Mouse (Mus musculus) T-cell, adult 2 months (primary cell): ENCODE measurements at regions not wholly inside any gene's neighbourhood (a gene's known extent, or its start where the extent isn't known, plus 50 kb on each side); places are given as distances from the start of the nearest gene placed in this dataset.

Experiments used
- DNase-seq: peaks from one replicate; pipeline ENCODE4 v3.0.0; 2022; ENCODE audit warnings: low spot score

DNA sequence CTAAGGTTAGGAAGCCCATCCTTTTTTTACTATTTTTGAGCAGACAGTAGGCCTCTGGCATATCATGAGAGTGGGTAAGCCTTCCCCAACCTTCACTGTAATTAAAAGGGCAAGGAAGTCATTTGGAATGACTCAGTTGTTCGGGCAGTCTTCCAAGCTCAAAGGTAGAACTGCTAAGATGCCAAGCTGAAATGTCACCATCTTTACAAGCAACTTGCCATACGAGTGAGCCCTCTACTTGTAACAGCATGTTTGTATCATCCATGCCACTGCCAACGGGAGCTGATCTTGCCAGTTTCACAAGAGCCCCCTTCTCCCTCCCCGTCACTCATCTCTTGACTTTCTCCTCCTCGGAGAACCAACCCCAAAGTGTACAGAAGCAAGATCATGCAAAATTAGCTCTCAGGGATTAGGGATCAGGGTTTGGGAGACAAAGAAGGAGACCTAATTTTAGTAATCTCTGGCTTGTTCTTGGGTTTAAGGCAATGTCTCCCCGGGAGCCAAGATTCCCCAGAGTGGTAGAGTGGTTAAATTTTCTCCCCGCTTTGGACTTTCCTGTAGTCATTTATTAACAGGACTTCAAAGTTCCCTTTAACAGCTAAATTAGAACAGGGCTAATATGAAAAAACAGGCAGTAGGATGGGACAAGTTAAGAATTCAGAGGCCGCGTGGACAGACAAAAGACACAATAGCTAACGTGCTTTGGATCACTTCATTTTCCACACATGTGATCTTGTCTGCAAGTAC lies 216.9 kb upstream of the Ankrd55 start:
- no peak for DNase-seq

- DNase-seq: no peak
Measured at GRCm38 (mm10) chr13:112071956-112072314, 216.3 kb upstream of the Ankrd55 start.

- no peak for DNase-seq
Measured at GRCm38 (mm10) chr13:112073519-112074406, 214.5 kb upstream of the Ankrd55 start.

DNA sequence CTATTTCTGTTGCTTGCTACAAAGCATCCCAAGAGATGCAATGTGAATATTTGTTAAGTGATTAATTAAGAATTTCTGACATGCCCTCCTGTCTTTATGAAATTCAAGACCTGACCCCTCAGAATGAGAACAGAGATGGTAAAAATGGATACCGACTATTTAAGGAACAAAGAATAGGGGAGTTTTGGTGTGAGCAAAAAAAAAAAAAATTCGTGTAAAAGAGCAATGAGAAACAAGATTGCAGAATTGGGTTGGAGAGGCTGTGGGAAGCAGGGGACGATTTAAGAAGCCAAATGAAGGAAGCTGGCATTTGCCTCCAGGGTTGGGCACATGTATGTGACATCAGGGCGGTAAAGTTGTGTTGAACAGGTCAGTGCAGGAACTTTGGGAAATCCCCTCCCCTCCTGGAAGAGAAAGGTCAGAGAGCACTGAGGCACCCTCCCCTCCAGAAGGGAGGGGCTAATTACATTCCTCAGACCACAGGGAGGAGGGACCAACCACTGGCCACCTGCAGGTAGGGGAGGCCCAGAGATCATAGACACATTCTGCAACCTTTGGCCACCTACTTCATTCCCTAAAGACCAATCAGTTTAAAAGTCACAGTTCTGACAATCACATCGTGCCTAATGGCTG lies 212.3 kb upstream of the Ankrd55 start:
- no peak for DNase-seq

- DNase-seq: no peak
Measured at GRCm38 (mm10) chr13:112078088-112078487, 210.2 kb upstream of the Ankrd55 start.

GRCm38 (mm10) chr13:112081935-112082334 lies 206.3 kb upstream of the Ankrd55 start:
- no peak for DNase-seq

GRCm38 (mm10) chr13:112084484-112085278 lies 203.6 kb upstream of the Ankrd55 start:
- no peak for DNase-seq

DNA sequence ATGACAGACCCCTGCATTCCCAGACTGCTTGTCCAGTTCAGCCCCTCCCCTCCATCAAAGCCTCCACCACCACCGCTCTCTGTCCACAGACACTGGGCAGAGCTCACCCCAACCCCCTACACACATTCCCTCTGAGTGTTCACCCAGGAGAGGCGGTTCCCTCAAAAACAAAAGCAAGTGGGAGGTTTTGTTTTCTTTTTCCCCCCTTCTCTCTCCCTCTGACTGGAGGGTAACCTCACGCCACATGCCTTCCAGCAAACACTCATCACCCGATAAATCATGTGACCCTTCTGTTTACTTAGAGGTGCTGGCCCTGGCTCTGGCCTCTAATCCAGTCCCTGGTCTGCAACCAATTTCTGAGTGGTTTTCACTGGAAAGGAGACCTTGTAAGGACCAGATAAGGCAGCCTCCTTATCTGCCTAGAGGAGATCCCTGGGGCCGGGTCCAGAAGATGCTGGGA lies 199.9 kb upstream of the Ankrd55 start:
- DNase-seq: no peak

GRCm38 (mm10) chr13:112090737-112091136 lies 197.5 kb upstream of the Ankrd55 start:
- DNase-seq: no peak

DNA sequence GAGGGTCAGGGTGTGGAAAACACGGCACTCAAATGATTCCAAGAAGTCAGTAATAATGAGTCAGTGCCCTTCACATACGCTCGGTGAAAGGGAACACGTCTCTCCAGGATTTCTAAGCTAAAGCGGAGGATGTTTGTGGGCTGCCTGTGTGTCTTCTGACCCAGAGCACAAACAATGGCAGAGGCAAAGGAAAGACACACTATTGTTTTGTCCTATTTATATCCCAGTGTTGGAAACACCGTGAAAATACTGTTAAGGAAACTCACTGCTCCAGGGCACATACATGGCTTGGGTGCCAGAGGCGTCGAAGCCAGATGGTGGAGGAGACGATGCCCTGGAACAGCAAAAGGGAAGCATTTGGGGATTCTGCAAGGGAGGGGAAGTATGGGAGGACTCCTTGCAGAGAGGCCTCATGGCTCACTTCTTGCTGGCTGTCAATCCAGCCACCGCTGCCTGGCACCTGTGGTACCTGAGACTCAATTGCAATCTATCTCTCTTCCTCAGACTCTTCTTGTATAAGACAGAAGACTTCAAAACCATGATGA lies 192.6 kb upstream of the Ankrd55 start:
- DNase-seq: no peak

- no peak for DNase-seq
Measured at GRCm38 (mm10) chr13:112099953-112100591, 188.2 kb upstream of the Ankrd55 start.

DNA sequence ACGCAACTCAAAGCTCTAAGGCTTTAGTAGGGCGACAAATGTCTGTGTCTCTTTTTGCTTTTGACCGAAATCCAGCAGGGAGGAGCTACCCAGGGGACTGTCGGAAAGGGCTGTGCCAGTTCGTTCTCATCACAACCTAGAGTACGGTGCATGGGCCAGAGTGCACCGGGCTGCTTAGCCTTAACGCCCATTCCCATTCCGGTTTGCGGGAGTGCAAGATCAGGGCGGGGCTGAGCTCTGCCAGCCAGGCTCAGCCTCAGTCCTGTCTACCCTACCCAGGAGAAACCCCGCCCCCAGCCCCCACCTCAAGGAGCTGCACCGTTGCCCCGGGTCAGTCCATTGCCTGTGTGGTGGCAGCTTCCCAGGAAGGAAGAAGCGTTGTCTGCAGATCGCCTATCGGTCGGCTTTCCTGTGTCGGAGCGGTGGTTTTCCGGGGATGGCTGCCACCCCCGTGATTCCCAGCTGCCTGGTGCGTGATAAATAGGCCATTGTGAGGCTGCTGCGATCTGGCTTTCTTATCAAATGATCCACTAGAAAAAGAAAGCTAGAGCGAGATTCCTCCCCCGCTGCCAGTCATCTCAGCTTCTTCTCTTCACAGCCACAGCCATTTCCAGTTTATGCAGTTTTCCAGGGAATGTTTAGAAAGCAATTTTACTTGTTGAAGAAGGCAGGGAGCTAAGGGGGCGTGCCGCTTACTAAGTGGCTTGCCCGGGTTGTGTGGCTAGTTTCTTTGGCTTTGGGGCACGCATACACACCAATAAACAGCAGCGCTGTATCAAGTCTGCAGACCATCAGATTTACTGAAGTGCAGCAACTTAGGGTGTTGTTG lies 187.4 kb upstream of the Ankrd55 start:
- DNase-seq: peak; percentile 6

GRCm38 (mm10) chr13:112101421-112101756 lies 186.9 kb upstream of the Ankrd55 start:
- no peak for DNase-seq

DNA sequence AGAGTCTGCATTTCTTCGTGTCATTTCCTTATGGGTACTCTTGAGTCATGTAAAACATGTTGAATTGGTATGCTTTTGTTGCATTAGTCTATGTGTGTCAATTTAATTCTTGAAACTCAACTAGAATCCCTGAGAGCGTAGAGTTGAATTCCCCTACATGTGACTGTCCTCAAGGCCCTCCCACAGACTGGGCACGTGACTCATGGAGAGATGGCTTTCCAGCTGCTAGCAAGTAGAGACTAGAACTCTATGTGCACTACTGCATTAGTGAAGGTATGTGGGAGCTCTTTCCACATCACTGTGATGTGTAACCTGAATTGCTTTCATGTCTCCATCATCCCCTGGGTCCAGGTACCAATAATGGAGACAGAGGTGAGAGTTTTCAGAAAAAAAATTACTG lies 182.3 kb upstream of the Ankrd55 start:
- DNase-seq: no peak

DNA sequence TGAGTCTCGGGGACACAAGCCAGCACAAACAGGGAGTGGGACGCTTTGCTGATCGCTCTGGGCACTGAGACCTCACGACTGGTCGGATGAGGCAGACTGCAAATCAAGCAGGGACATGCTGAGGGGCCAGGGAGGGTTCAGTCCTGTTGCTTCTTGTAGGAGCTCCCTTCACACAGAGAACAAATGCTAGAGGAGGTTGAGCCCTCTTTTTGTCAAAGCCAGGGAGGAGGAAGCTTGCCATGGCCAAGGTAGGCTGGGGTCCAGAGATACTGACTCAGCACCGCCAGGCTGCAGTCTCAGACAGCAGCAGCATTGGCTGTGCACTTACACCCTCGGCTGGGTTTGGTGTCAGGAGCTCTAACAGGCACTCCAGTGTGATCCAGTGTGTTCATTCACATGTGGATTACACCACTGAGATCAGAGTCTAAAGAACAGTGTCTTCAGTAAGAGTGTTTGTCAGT lies 173.5 kb upstream of the Ankrd55 start:
- no peak for DNase-seq

- no peak for DNase-seq
Measured at GRCm38 (mm10) chr13:112116101-112116726, 172.0 kb upstream of the Ankrd55 start.

- DNase-seq: no peak
Measured at GRCm38 (mm10) chr13:112118564-112118963, 169.7 kb upstream of the Ankrd55 start.

DNA sequence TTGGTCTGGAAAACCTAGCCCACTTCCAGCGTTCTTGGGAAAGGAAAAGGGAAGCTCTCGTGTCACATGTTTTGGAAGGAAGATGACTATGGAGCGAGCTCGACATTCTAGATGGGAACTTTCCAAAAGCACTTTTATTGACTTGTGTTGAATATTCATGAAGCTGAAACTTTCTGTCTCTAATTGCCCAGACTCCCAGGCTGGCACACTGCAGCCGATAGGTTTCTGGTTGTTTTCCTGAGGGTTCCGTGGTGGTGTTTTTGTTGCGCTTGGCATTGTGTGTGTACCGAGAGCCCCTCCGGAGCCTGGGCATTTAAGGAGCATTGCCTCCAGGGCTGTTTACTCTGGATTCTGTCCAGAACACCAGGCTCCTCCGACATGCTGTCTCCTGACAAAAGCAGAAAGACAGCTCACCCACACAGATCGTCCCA lies 168.6 kb upstream of the Ankrd55 start:
- DNase-seq: no peak

GRCm38 (mm10) chr13:112120346-112120745 lies 167.9 kb upstream of the Ankrd55 start:
- DNase-seq: no peak

DNA sequence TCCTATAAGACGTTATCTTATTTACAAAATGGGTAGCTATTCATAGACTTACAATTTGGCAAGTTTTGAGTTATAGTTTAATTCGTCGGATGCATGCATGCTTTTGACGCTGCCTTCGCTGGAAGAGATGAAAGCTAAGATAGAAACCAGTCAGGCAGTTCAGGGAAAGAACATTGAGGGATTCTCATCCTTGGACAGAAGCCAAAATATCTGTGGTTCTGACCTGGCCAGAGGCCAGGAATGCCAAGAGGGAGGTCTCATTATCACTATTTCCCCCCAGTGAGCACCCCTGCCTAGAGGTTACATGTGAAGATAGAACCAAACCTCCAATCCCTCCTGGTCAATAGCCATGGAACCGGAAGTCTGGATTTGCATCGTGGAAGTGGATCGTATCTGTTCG lies 167.1 kb upstream of the Ankrd55 start:
- no peak for DNase-seq
